Mouse (Mus musculus) skeletal muscle tissue, adult 2 months (tissue): ENCODE measurements around the gene Hist2h4.
"Not testable (repeated sequence)": the region's sequence is repeated elsewhere in the genome, so short reads cannot be mapped to it uniquely, and the experiment has no call there.

Experiments
- DNase-seq: peaks from one replicate; pipeline ENCODE4 v3.0.0-alpha.2; 2012; ENCODE audit warnings: low read depth, low spot score

The Hist2h4 gene

DNA sequence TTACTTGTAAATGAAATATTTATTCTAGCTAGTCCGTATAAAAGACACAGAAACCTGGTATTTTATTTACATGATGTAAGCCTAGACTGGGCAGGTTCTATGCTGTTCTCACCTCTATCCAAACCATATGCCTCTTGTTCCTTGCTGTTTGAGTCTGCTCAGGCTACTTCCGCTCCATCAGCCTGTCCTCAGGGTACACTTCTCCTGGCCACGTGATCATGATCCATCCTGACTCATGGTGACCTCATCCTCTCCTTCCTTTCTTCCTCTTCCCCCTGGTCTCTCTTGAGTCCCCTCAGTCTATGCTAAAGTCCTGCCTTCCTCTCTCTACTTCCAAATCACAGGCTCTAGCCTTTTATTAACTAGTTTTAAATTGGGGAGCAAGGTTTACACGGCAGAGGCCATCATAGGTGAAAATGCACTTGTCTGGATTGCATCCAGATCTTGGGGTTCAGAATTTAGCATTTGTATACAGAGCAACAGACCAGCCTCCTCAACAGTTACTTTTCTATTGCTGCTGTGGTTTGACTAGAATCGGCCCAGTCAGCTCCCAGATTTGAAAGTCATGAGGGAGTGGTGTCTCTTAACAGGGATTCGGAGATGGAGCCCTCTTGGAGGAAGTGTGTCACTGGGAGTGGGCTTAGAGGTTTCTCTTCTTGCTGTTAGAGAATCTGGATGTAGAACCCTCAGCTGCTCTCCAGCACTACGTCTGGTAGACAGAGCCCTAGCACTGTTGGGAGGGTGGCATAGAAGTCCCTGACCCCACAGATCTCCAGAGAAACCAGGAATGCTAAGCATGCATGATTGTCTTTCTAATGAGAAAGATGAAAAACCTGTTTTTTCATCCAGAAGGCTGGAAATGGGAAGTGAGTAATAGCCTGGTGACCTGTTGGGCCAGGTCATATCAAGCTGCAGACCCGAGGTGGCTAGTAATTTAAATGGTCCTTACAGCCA, 36.1 kb downstream of the Hist2h4 start:
- DNase-seq = peak; percentile 49

GRCm38 (mm10) chr3:96225421-96225820, 37.7 kb downstream of the Hist2h4 start:
- no peak for DNase-seq

- DNase-seq = no peak
These were observed 40.3 kb downstream of the Hist2h4 start for GRCm38 (mm10) chr3:96222774-96223173.

DNA sequence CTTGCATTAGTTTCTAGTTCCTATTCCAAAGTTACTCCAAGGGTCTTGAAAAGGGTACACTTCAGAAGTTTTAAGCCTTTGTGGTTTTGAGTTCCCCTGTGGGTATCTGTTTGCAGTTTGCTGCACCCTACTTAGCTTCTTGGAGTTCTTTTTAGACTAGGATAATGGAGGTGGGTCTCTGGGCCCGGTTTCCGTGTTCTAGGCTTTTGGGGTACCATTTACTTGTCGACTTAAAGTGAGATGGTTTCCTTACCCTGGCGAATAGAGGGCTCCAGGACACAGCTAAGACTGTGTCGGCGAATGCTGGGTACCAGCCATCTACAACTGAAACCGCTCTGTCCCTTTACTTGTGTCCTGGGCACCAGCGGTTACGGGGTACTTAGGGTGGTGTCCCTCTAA, 41.5 kb downstream of the Hist2h4 start:
- no peak for DNase-seq

DNA sequence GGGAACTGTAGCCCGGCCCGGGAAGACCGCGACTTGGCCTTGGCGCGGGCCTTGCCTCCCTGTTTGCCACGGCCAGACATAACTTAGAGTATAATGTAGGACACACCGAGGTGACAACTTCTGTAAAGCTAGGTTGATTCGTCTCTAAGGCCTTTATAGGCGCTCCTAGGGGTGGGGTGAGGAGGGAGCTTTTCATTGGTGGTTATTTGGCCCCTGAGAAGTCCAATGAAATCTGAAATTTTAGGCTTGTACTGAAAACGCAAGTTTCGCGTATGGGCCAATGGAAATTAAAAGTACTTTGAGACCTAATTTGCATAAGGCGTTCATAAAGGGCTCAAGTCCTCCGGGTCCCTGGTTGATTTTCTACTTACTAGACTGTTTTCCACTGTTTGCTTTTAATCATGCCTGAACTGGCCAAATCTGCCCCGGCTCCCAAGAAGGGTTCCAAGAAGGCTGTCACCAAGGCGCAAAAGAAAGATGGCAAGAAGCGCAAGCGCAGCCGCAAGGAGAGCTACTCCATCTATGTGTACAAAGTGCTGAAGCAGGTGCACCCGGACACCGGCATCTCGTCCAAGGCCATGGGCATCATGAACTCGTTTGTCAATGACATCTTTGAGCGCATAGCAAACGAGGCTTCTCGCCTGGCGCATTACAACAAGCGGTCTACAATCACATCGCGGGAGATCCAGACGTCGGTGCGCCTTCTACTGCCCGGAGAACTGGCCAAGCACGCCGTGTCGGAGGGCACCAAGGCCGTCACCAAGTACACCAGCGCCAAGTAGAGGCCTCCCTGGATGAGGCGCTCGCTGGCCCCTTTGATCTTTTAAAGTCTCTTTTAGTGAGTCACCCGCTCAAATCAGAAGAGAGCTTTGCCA, 42.1 kb downstream of the Hist2h4 start, which contains the start of the genes Hist2h2ac and Hist2h2be:
Hist2h2ac (minus strand) TSS at position 116 of the 875 bp plus-strand sequence.
Hist2h2be (plus strand) TSS at position 355 of the 875 bp plus-strand sequence.
- peak; percentile 95 for DNase-seq

DNA sequence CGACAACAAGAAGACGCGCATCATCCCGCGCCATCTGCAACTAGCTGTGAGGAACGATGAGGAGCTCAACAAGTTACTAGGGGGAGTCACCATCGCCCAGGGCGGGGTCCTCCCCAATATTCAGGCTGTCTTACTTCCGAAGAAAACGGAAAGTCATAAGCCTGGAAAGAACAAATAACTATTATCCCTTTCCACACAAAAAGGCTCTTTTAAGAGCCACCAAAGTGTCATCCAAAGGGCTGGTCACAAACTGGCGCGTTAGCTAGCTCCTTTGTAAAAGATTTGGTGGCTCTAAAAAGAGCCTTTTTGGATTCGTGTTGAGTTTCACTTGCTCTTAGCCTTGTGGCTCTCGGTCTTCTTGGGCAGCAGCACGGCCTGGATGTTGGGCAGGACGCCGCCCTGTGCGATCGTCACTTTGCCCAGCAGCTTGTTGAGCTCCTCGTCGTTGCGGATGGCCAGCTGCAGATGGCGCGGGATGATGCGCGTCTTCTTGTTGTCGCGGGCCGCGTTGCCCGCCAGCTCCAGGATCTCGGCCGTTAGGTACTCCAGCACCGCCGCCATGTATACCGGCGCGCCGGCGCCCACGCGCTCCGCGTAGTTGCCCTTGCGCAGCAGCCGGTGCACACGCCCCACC, 42.9 kb downstream of the Hist2h4 start:
- DNase-seq = not testable (repeated sequence)

- peak; percentile 90 for DNase-seq
These were observed 43.4 kb downstream of the Hist2h4 start, which contains the start of the genes Bola1 and Hist2h2ab for GRCm38 (mm10) chr3:96219661-96220130. Bola1 (minus strand) TSS chr3:96219709. Hist2h2ab (plus strand) TSS chr3:96219865.

DNA sequence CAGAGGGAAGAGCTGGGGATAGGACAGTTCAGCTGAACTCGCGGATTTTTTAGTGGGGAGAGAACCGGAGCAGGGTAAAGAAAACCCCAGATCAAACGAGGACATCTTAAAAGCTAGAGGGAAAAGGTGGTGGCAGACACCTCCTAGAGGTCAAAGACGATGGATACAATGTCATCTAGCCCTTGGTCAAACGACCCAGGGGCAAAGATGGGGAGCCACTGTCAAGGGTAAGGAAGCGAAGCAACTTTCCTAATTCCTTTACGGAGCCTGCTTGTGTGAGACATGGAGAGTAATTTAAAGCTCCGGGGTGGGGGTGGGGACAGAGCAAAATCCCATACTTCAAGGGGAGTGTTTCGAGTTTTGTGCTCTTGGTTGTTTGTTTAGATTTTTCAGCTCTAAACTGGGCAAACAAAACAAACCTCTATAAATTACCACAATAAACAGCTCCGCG, 43.9 kb downstream of the Hist2h4 start:
- DNase-seq = peak; percentile 40
